Mouse (Mus musculus) limb, embryonic 11.5 days (tissue): ENCODE results near the gene Rnasel. TPM values are rescaled to one million over a fixed set of nuclear protein-coding genes. Genes with fewer than 3 reads are reported as not detected.

Source experiments
- ATAC-seq: fragments of 200-750 bp; cut with Nextera tagmentation; 2 replicates; pipeline ENCODE4 v1.8.0; 2017; ENCODE audit warnings: low read depth; ENCODE audit not compliant: insufficient number of reproducible peaks, low FRiP score, low TSS enrichment
- DNase-seq: peaks from one replicate; pipeline ENCODE4 v3.0.0-alpha.2; 2015; ENCODE audit warnings: low spot score
- H3K27ac ChIP-seq: fragments of 300-500 bp; sonication (generic); replicated peaks from 2 replicates; pipeline ENCODE4 v1.5.1; 2014; ENCODE audit warnings: low read depth, mild to moderate bottlenecking, low read length
- H3K27me3 ChIP-seq: fragments of 300-500 bp; sonication (generic); 2 replicates; pipeline ENCODE4 v1.6.1; 2014; ENCODE audit warnings: mild to moderate bottlenecking, low read length, mixed read lengths; ENCODE audit not compliant: control insufficient read depth, insufficient read depth
- H3K36me3 ChIP-seq: fragments of 300-500 bp; sonication (generic); 2 replicates; pipeline ENCODE4 v1.6.1; 2014; ENCODE audit warnings: mild to moderate bottlenecking, low read length, moderate library complexity, mixed read lengths; ENCODE audit not compliant: control insufficient read depth, insufficient read depth
- H3K4me1 ChIP-seq: fragments of 300-500 bp; sonication (generic); 2 replicates; pipeline ENCODE4 v1.6.1; 2014; ENCODE audit warnings: low read length, mixed read lengths; ENCODE audit not compliant: control insufficient read depth, insufficient read depth
- H3K4me2 ChIP-seq: fragments of 300-500 bp; sonication (generic); 2 replicates; pipeline ENCODE4 v1.6.1; 2014; ENCODE audit warnings: low read depth, mild to moderate bottlenecking, moderate library complexity; ENCODE audit not compliant: severe bottlenecking
- H3K4me3 ChIP-seq: fragments of 300-500 bp; sonication (generic); 2 replicates; pipeline ENCODE4 v1.5.1; 2014; ENCODE audit warnings: low read depth, low read length
- H3K9ac ChIP-seq: fragments of 300-500 bp; sonication (generic); 2 replicates; pipeline ENCODE4 v1.6.1; 2014; ENCODE audit warnings: mild to moderate bottlenecking, low read length
- H3K9me3 ChIP-seq: fragments of 300-500 bp; sonication (generic); 2 replicates; pipeline ENCODE4 v1.6.1; 2016; ENCODE audit warnings: low read length; ENCODE audit not compliant: control insufficient read depth
- WGBS: fragments of 180-500 bp; shearing (Covaris S2); extraction: QIAGEN DNeasy Blood & Tissue Kit; methylation state at CpG from one replicate; pipeline ENCODE4 v1.1.7; 2014; 5-methylcytosine and 5-hydroxymethylcytosine counted together
- polyA plus RNA-seq: library from polyadenylated mRNA; unstranded; fragments of >200 nt; fragmentation: Nextera tagmentation; extraction: Ambion mirVana; gene quantifications from 2 replicates; pipeline ENCODE4 v1.2.1, GENCODE M21; 2014

Gene Rnasel
- polyA plus RNA-seq, 1 experiment from 2014 or later, result 10.2 TPM

DNA sequence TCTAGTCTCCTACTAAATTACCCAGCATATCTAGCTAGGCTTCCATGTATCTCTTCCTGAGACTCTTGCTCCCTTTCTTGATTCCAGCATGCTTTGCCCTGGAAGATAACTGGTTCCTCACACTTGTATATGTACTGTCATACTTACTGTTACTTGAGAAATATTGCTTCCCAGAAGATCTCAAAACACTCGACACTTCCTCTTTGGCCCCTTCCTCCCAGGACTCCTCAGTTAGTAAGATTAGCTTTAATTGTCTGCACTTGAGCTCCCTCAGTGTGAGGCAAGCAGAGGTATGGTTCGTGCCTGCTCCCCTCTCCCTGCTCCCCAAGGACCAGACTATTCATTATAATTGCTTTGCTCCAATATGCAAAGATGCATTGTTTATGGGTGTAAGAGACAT, 41.5 kb downstream of the Rnasel start:
- DNase-seq, result no peak
- no peaks in the 10 kb centered on the region for H3K36me3 ChIP-seq
- no peaks in the 10 kb centered on the region for H3K4me1 ChIP-seq
- no peak overlapping the region for H3K4me3 ChIP-seq
- H3K27ac ChIP-seq, result no peak overlapping the region
- H3K9me3 ChIP-seq, result no peaks in the 10 kb centered on the region
- WGBS, result 77% methylated on average over 2 of the region's 2 CpGs
- no peak overlapping the region for H3K9ac ChIP-seq
- H3K4me2 ChIP-seq, result no peak overlapping the region
- no peak for ATAC-seq
- no peaks in the 10 kb centered on the region for H3K27me3 ChIP-seq

- 87% methylated on average over 3 of the region's 3 CpGs for WGBS
- no peak for ATAC-seq
- no peak for DNase-seq
These were observed 45.0 kb downstream of the Rnasel start for GRCm38 (mm10) chr1:153794241-153794640.

GRCm38 (mm10) chr1:153802691-153803090, 53.5 kb downstream of the Rnasel start:
- WGBS, result 92% methylated on average over 7 of the region's 7 CpGs
- no peak for DNase-seq
- Histone ChIP-seq H3K27ac (no peak overlapping the region), H3K27me3 (no peaks in the 10 kb centered on the region), H3K9ac (no peak overlapping the region), H3K9me3 (no peaks in the 10 kb centered on the region), H3K4me2 (no peak overlapping the region), H3K4me1 (no peaks in the 10 kb centered on the region), H3K36me3 (no peaks in the 10 kb centered on the region; the same call in 1 of the 2 replicates), H3K4me3 (no peak overlapping the region)
- no peak for ATAC-seq

More at GRCm38 (mm10) chr1:153794241-153794640, 45.0 kb downstream of the Rnasel start:
- Histone ChIP-seq H3K9ac (no peak overlapping the region), H3K9me3 (no peaks in the 10 kb centered on the region), H3K4me2 (no peak overlapping the region), H3K27ac (no peak overlapping the region), H3K4me1 (no peaks in the 10 kb centered on the region), H3K36me3 (no peaks in the 10 kb centered on the region), H3K27me3 (no peaks in the 10 kb centered on the region), H3K4me3 (no peak overlapping the region)

GRCm38 (mm10) chr1:153803530-153803929, 54.3 kb downstream of the Rnasel start:
- no peak for DNase-seq
- no peak for ATAC-seq
- Histone ChIP-seq H3K27me3 (no peaks in the 10 kb centered on the region), H3K4me3 (no peak overlapping the region), H3K9ac (no peak overlapping the region), H3K36me3 (no peaks in the 10 kb centered on the region; the same call in 1 of the 2 replicates), H3K27ac (no peak overlapping the region), H3K4me2 (no peak overlapping the region), H3K9me3 (no peaks in the 10 kb centered on the region), H3K4me1 (no peaks in the 10 kb centered on the region)
- 87% methylated on average over 8 of the region's 8 CpGs for WGBS

DNA sequence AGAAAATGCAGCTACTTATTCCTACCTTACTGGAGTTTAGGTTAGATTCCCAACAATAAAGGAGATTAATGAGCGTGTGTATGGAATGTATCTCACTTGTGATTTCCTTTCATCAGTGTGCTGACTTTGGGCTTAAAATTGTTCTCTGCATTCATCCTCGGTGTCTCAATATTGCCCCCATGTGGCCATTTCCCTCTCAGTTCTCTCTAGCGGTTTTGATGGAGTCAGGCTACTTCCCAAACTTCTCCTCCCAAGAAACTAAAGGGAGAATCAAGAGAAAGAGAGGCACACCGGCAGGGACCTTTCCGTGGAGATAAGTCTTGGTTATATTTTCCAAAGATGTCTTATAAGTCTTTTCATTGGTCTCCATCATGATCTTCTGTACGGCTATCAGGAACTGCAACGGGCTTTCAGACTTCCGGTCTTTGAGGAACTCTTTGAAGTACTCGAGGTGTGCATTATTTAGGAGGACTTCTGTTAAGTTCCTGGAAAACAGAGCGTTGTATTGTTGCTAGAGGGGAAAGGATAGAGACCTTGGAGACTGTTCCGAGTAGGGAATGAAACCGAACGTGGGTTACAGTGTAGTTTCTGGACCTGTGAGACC, 58.3 kb downstream of the Rnasel start:
- no peak for ATAC-seq
- 48% methylated on average over 13 of the region's 13 CpGs for WGBS
- H3K4me3 ChIP-seq, result no peak overlapping the region

More for the DNA sequence above, 58.3 kb downstream of the Rnasel start:
- H3K4me1 ChIP-seq, result no peaks in the 10 kb centered on the region
- H3K9me3 ChIP-seq, result no peaks in the 10 kb centered on the region
- no peaks in the 10 kb centered on the region for H3K27me3 ChIP-seq
- no peak overlapping the region for H3K9ac ChIP-seq
- H3K36me3 ChIP-seq, result no peaks in the 10 kb centered on the region; the same call in 1 of the 2 replicates
- no peak overlapping the region for H3K27ac ChIP-seq
- no peak overlapping the region for H3K4me2 ChIP-seq
- DNase-seq, result peak; percentile 73

Other genes starting within 250 kb of the Rnasel start
- 4.3 and 5.1 TPM in 2 replicates for gene Npl, start 199.4 kb upstream of the Rnasel start, polyA plus RNA-seq
- gene Rgs8, start 96.4 kb upstream of the Rnasel start, polyA plus RNA-seq, result 0.24 and 0.74 TPM in 2 replicates
- 4.8 and 4.9 TPM in 2 replicates for gene Rgs16, start 9.1 kb upstream of the Rnasel start, polyA plus RNA-seq
- 0.07 TPM in 1 of 2 replicates, not detected in the other for gene Rgsl1, start 94.7 kb downstream of the Rnasel start, polyA plus RNA-seq
- gene Teddm1b, start 124.9 kb downstream of the Rnasel start, polyA plus RNA-seq, result 0.28 and 0.67 TPM in 2 replicates
- not detected in 2 replicates for gene Teddm1a, start 142.3 kb downstream of the Rnasel start, polyA plus RNA-seq
- 128 and 132 TPM in 2 replicates for gene Glul, start 150.5 kb downstream of the Rnasel start, polyA plus RNA-seq
- gene Teddm2, start 150.8 kb downstream of the Rnasel start, polyA plus RNA-seq, result 0.52 and 0.56 TPM in 2 replicates